Mouse (Mus musculus) lung, embryonic 16.5 days (tissue): ENCODE measurements at regions not wholly inside any gene's neighbourhood (a gene's known extent, or its start where the extent isn't known, plus 50 kb on each side); places are given as distances from the start of the nearest gene placed in this dataset.
A peak's percentile ranks its signal among the peaks of the same experiment; 100 is the strongest.

ENCODE experiments used
- ATAC-seq: fragments of 200-750 bp; cut with Nextera tagmentation; 2 replicates; pipeline ENCODE4 v1.8.0; 2017; ENCODE audit warnings: low read depth, mild to moderate bottlenecking, moderate library complexity
- H3K27ac ChIP-seq: fragments of 300-500 bp; sonication (generic); 2 replicates; pipeline ENCODE4 v1.5.1; 2014; ENCODE audit warnings: mild to moderate bottlenecking, control low read depth, low read length
- H3K27me3 ChIP-seq: fragments of 300-500 bp; sonication (generic); 2 replicates; pipeline ENCODE4 v1.6.1; 2014; ENCODE audit warnings: low read depth, low read length, mixed read lengths; ENCODE audit not compliant: control insufficient read depth, insufficient read depth
- H3K36me3 ChIP-seq: fragments of 300-500 bp; sonication (generic); 2 replicates; pipeline ENCODE4 v1.6.1; 2014; ENCODE audit warnings: low read length; ENCODE audit not compliant: control insufficient read depth, insufficient read depth
- H3K4me1 ChIP-seq: fragments of 300-500 bp; sonication (generic); replicated peaks from 2 replicates; pipeline ENCODE4 v1.6.1; 2014; ENCODE audit warnings: low read length, mixed read lengths; ENCODE audit not compliant: control insufficient read depth, insufficient read depth
- H3K4me2 ChIP-seq: fragments of 300-500 bp; sonication (generic); 2 replicates; pipeline ENCODE4 v1.6.1; 2014; ENCODE audit warnings: low read depth, low read length, control low read depth
- H3K4me3 ChIP-seq: fragments of 300-500 bp; sonication (generic); 2 replicates; pipeline ENCODE4 v1.5.1; 2014; ENCODE audit warnings: mild to moderate bottlenecking, low read length, control low read depth
- H3K9ac ChIP-seq: fragments of 300-500 bp; sonication (generic); 2 replicates; pipeline ENCODE4 v1.6.1; 2014; ENCODE audit warnings: low read length, control low read depth
- H3K9me3 ChIP-seq: fragments of 300-500 bp; sonication (generic); 2 replicates; pipeline ENCODE4 v1.6.1; 2016; ENCODE audit warnings: low read length; ENCODE audit not compliant: control insufficient read depth
- WGBS: fragments of 180-500 bp; shearing (Covaris S2); extraction: QIAGEN DNeasy Blood & Tissue Kit; methylation state at CpG from one replicate; pipeline ENCODE4 v1.1.7; 2014; 5-methylcytosine and 5-hydroxymethylcytosine counted together

- 2% methylated on average over 20 of the region's 20 CpGs for WGBS
- peak; percentile 90 for ATAC-seq
- Histone ChIP-seq H3K4me3 (peak overlapping the region; percentile 26), H3K27me3 (no peaks in the 10 kb centered on the region), H3K27ac (no peak overlapping the region), H3K36me3 (no peaks in the 10 kb centered on the region), H3K9ac (0 out of 2 replicates have a peak overlapping the region, but pooled peaks have one; percentile 12), H3K4me2 (peak overlapping the region; percentile 49), H3K9me3 (no peaks in the 10 kb centered on the region), H3K4me1 (peaks cover 5% of the 10 kb centered on the region; the same call in 1 of the 2 replicates)
These were observed 55.0 kb upstream of the Dars start for GRCm38 (mm10) chr1:128472022-128472712.

GRCm38 (mm10) chr1:128470786-128471185, 53.6 kb upstream of the Dars start:
- Histone ChIP-seq H3K27me3 (no peaks in the 10 kb centered on the region), H3K9ac (no peak overlapping the region), H3K4me1 (peaks cover 5% of the 10 kb centered on the region; the same call in 1 of the 2 replicates), H3K4me2 (no peak overlapping the region), H3K27ac (no peak overlapping the region), H3K4me3 (no peak overlapping the region), H3K9me3 (no peaks in the 10 kb centered on the region), H3K36me3 (no peaks in the 10 kb centered on the region)
- ATAC-seq = no peak
- 32% methylated on average over 2 of the region's 2 CpGs for WGBS

GRCm38 (mm10) chr1:128469054-128469453, 51.9 kb upstream of the Dars start:
- ATAC-seq = no peak
- peaks cover 5% of the 10 kb centered on the region; the same call in 1 of the 2 replicates for H3K4me1 ChIP-seq
- H3K4me3 ChIP-seq = no peak overlapping the region
- no peak overlapping the region for H3K4me2 ChIP-seq
- no peaks in the 10 kb centered on the region for H3K27me3 ChIP-seq
- 90% methylated on average over 7 of the region's 7 CpGs for WGBS
- H3K27ac ChIP-seq = no peak overlapping the region
- H3K36me3 ChIP-seq = no peaks in the 10 kb centered on the region
- H3K9me3 ChIP-seq = no peaks in the 10 kb centered on the region
- H3K9ac ChIP-seq = no peak overlapping the region
